In genomic region chr4:134401856-134402570, GRCm38 (mm10) we compare ENCODE assay signal across 7 mouse cellular contexts. TPM values are rescaled to one million over a fixed set of nuclear protein-coding genes. Genes with fewer than 3 reads are reported as not detected.
DNase-seq lines count a peak whose midpoint lies in the region; ATAC-seq lines count a peak whose summit lies in the region.

No protein-coding gene starts in this region.

- DNase-seq in neural tube, embryonic 10.5 days (ENCODE audit: extremely low spot score, low spot score) = no peak
- DNase-seq in limb, embryonic 10.5 days (ENCODE audit: low spot score) = no peak
- no peak for DNase-seq in frontal cortex, postnatal 14 days (ENCODE audit: low spot score in 2 of 2)
- DNase-seq in B cell, adult 2 months = no peak

- H3K27ac ChIP-seq in neural tube, embryonic 12.5 days = no peak overlapping the region
- 0 out of 2 replicates have a peak overlapping the region, but pooled peaks have one; percentile 56 for H3K27ac ChIP-seq in forebrain, embryonic 12.5 days
- H3K27ac ChIP-seq in limb, embryonic 10.5 days = no peak overlapping the region; the same call in 1 of the 2 replicates
- peak overlapping the region; percentile 88 for H3K27ac ChIP-seq in neural tube, embryonic 15.5 days (replicated peaks)

- no peaks in the 10 kb centered on the region; the same call in 1 of the 2 replicates for H3K27me3 ChIP-seq in neural tube, embryonic 12.5 days (replicated peaks)
- H3K27me3 ChIP-seq in forebrain, embryonic 12.5 days = no peaks in the 10 kb centered on the region
- no peaks in the 10 kb centered on the region for H3K27me3 ChIP-seq in limb, embryonic 10.5 days (ENCODE audit: low read depth, poor library complexity, severe bottlenecking)
- no peaks in the 10 kb centered on the region for H3K27me3 ChIP-seq in neural tube, embryonic 15.5 days (replicated peaks)

- H3K4me2 ChIP-seq in neural tube, embryonic 12.5 days (replicated peaks) = peak overlapping the region; percentile 62
- H3K4me2 ChIP-seq in forebrain, embryonic 12.5 days = peak overlapping the region; percentile 63; the same call in 1 of the 2 replicates
- H3K4me2 ChIP-seq in neural tube, embryonic 15.5 days = peak overlapping the region; percentile 78

- no peaks in the 10 kb centered on the region for H3K36me3 ChIP-seq in neural tube, embryonic 12.5 days
- H3K36me3 ChIP-seq in forebrain, embryonic 12.5 days (replicated peaks) = no peaks in the 10 kb centered on the region
- 0 out of 2 replicates have a peak, but pooled peaks cover 2% of the 10 kb centered on the region for H3K36me3 ChIP-seq in limb, embryonic 10.5 days
- H3K36me3 ChIP-seq in neural tube, embryonic 15.5 days = no peaks in the 10 kb centered on the region

- no peaks in the 10 kb centered on the region for H3K9me3 ChIP-seq in neural tube, embryonic 12.5 days
- H3K9me3 ChIP-seq in forebrain, embryonic 12.5 days = no peaks in the 10 kb centered on the region
- no peaks in the 10 kb centered on the region for H3K9me3 ChIP-seq in limb, embryonic 10.5 days (replicated peaks)
- no peaks in the 10 kb centered on the region for H3K9me3 ChIP-seq in neural tube, embryonic 15.5 days (replicated peaks)

- 74% methylated on average over 16 of the region's 16 CpGs for WGBS in neural tube, embryonic 12.5 days
- 73% methylated on average over 16 of the region's 16 CpGs for WGBS in forebrain, embryonic 12.5 days
- WGBS in limb, embryonic 10.5 days = 69% methylated on average over 16 of the region's 16 CpGs
- 65% methylated on average over 16 of the region's 16 CpGs for WGBS in neural tube, embryonic 15.5 days

- H3K4me3 ChIP-seq in neural tube, embryonic 12.5 days = no peak overlapping the region
- H3K4me3 ChIP-seq in forebrain, embryonic 12.5 days (replicated peaks) = no peak overlapping the region
- H3K4me3 ChIP-seq in limb, embryonic 10.5 days = peak overlapping the region; percentile 50; the same call in 1 of the 2 replicates
- peak overlapping the region; percentile 44; the same call in 1 of the 2 replicates for H3K4me3 ChIP-seq in neural tube, embryonic 15.5 days (replicated peaks)

- ATAC-seq in neural tube, embryonic 12.5 days (ENCODE audit: low FRiP score, low read depth) = 0 out of 2 replicates have a peak, but pooled peaks have one; percentile 22
- 0 out of 2 replicates have a peak, but pooled peaks have one; percentile 34 for ATAC-seq in forebrain, embryonic 12.5 days (ENCODE audit: low FRiP score)
- ATAC-seq in neural tube, embryonic 15.5 days (ENCODE audit: low FRiP score) = peak; percentile 43; the same call in 1 of the 2 replicates

- H3K4me1 ChIP-seq in neural tube, embryonic 12.5 days = peaks cover 20% of the 10 kb centered on the region
- H3K4me1 ChIP-seq in forebrain, embryonic 12.5 days = peaks cover 38% of the 10 kb centered on the region
- peaks cover 35% of the 10 kb centered on the region for H3K4me1 ChIP-seq in limb, embryonic 10.5 days
- peaks cover 33% of the 10 kb centered on the region for H3K4me1 ChIP-seq in neural tube, embryonic 15.5 days

- peak overlapping the region; percentile 47; the same call in 1 of the 2 replicates for H3K9ac ChIP-seq in neural tube, embryonic 12.5 days
- H3K9ac ChIP-seq in forebrain, embryonic 12.5 days = 0 out of 2 replicates have a peak overlapping the region, but pooled peaks have one; percentile 50
- H3K9ac ChIP-seq in neural tube, embryonic 15.5 days (replicated peaks) = peak overlapping the region; percentile 17; the same call in 1 of the 2 replicates

RNA-seq across cellular contexts. Expression of gene Pafah2, which starts 5.9 kb away (rescaled TPM):
- polyA plus RNA-seq in neural tube, embryonic 12.5 days (2016; fragmentation: Nextera tagmentation; extraction: Ambion mirVana) = 8.1 and 8.5 TPM in 2 replicates
- polyA plus RNA-seq in forebrain, embryonic 12.5 days (2016; fragmentation: Nextera tagmentation; extraction: Ambion mirVana) = 7.2 and 8.3 TPM in 2 replicates
- 8.1 and 8.6 TPM in 2 replicates for polyA plus RNA-seq in limb, embryonic 10.5 days (2016; fragmentation: Nextera tagmentation; extraction: Ambion mirVana)
- 7.5 and 8.9 TPM in 2 replicates for polyA plus RNA-seq in neural tube, embryonic 15.5 days (2015; fragmentation: Nextera tagmentation; extraction: Ambion mirVana)

RNA-seq across cellular contexts. Expression of gene Extl1, which starts 18.4 kb away (rescaled TPM):
- 0.40 and 0.53 TPM in 2 replicates for polyA plus RNA-seq in neural tube, embryonic 12.5 days (2016; fragmentation: Nextera tagmentation; extraction: Ambion mirVana)
- polyA plus RNA-seq in forebrain, embryonic 12.5 days (2016; fragmentation: Nextera tagmentation; extraction: Ambion mirVana) = 0.32 and 0.37 TPM in 2 replicates
- polyA plus RNA-seq in limb, embryonic 10.5 days (2016; fragmentation: Nextera tagmentation; extraction: Ambion mirVana) = 0.44 and 0.75 TPM in 2 replicates
- 0.75 and 1.2 TPM in 2 replicates for polyA plus RNA-seq in neural tube, embryonic 15.5 days (2015; fragmentation: Nextera tagmentation; extraction: Ambion mirVana)

RNA-seq across cellular contexts. Expression of gene Slc30a2, which starts 59.0 kb away (rescaled TPM):
- not detected in 2 replicates for polyA plus RNA-seq in neural tube, embryonic 12.5 days (2016; fragmentation: Nextera tagmentation; extraction: Ambion mirVana)
- not detected in 2 replicates for polyA plus RNA-seq in forebrain, embryonic 12.5 days (2016; fragmentation: Nextera tagmentation; extraction: Ambion mirVana)
- not detected in 2 replicates for polyA plus RNA-seq in limb, embryonic 10.5 days (2016; fragmentation: Nextera tagmentation; extraction: Ambion mirVana)
- polyA plus RNA-seq in neural tube, embryonic 15.5 days (2015; fragmentation: Nextera tagmentation; extraction: Ambion mirVana) = 0.14 and 0.20 TPM in 2 replicates

Comparison
In these comparisons a context has a peak if more than half of its experiments do, and no peak if none do; other contexts are left out.
1. H3K27ac ChIP-seq: peak in forebrain, embryonic 12.5 days (single experiment) and neural tube, embryonic 15.5 days (single experiment); none in neural tube, embryonic 12.5 days (single experiment) and limb, embryonic 10.5 days (single experiment).
2. H3K4me3 ChIP-seq: peak in limb, embryonic 10.5 days (single experiment) and neural tube, embryonic 15.5 days (single experiment); none in neural tube, embryonic 12.5 days (single experiment) and forebrain, embryonic 12.5 days (single experiment).
3. Peak in every context shown above with its lines, with median percentiles within 50 percentile points of each other: ATAC-seq, H3K4me2 ChIP-seq and H3K9ac ChIP-seq.